Mouse (Mus musculus): Measurements from ENCODE around the gene Gabra5.

Gene Gabra5

GRCm38 (mm10) chr7:57386517-57387340 is 123.1 kb downstream of the Gabra5 start, which contains the start of gene Gabrg3:
Gene Gabrg3, minus strand, starts transcription at chr7:57387188.
- DNase-seq (ENCODE audit: low read depth, low spot score): peak; percentile 36

GRCm38 (mm10) chr7:57384112-57384511 is 125.7 kb downstream of the Gabra5 start:
- DNase-seq (ENCODE audit: low read depth, low spot score): peak; percentile 74

- no peak for DNase-seq (ENCODE audit: low read depth, low spot score)
These were observed 143.9 kb downstream of the Gabra5 start for GRCm38 (mm10) chr7:57366013-57366390.

GRCm38 (mm10) chr7:57365134-57366012 is 144.5 kb downstream of the Gabra5 start:
- no peak for DNase-seq (ENCODE audit: low read depth, low spot score)

GRCm38 (mm10) chr7:57363812-57364211 is 146.0 kb downstream of the Gabra5 start:
- DNase-seq (ENCODE audit: low read depth, low spot score): no peak

- no peak for DNase-seq (ENCODE audit: low read depth, low spot score)
These were observed 151.9 kb downstream of the Gabra5 start for GRCm38 (mm10) chr7:57357871-57358540.
